Mouse (Mus musculus): ENCODE measurements at regions not wholly inside any gene's neighbourhood (a gene's known extent, or its start where the extent isn't known, plus 50 kb on each side); places are given as distances from the start of the nearest gene placed in this dataset.
"Not testable (repeated sequence)": the region's sequence is repeated elsewhere in the genome, so short reads cannot be mapped to it uniquely, and the experiment has no call there.

DNA sequence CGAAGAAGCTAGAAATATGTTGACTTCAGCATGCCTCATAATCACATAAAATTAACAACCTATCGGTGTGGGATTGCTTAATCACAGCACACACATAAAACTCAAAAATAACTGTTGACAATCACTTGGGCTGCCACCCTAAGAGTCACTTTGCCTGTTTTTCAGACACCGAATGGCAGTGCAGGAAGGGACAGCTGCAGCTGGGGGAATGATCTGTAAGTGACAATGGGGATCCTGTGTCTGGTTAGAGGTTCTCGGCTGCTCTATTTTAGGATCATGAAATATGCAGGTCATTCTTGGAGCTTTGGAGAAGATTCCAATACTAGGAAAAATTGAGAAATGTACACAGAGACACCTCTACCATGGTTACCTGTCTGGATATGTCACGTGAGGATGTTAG lies 54.4 kb upstream of the Tcf12 start:
- no peak for DNase-seq (ENCODE audit: low read depth)

GRCm38 (mm10) chr9:72166611-72167010 lies 54.9 kb upstream of the Tcf12 start:
- no peak for DNase-seq (ENCODE audit: low read depth)

DNA sequence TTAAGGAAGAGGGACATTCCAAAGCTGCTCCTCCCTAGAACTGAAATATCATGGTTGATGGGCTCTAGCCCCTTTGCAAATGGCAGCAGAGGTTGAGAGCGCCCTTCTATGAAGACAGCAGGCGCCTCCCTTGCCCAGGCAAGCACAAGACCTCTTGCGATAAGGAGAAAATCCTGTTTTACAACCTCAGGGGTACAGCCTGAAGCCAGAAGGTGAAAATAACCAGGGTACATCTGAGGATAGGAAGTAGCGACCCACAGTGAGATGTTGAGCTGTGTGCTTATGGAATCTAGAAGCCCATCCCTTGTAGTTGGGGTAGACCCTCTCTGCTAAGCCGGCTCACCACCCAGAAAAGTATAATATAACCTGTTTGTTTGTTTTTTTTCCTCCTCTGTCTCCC lies 57.6 kb upstream of the Tcf12 start:
- DNase-seq (ENCODE audit: low read depth): no peak

DNA sequence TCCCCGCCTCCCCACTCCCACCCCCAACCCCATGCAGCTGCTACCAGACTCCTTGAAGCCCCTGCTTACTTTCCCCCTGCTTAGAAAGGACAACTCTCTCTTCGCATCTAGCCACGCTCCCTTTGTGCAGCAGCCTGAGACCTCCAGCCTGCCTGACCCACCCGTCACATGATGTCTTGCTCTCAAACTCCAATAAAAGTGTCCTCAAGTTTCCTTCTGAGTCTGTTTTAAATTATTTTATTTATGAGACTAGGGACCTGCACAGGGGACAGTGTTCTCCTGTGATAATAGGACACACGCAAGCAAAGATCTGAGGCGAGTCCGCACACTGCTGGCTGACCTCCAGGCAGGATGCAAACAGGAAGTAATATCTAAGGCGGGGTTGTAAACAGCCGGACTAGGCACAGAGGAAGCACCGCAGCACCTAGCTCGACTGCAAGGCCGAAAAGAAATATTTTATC lies 58.1 kb upstream of the Tcf12 start:
- DNase-seq (ENCODE audit: low read depth): no peak

DNA sequence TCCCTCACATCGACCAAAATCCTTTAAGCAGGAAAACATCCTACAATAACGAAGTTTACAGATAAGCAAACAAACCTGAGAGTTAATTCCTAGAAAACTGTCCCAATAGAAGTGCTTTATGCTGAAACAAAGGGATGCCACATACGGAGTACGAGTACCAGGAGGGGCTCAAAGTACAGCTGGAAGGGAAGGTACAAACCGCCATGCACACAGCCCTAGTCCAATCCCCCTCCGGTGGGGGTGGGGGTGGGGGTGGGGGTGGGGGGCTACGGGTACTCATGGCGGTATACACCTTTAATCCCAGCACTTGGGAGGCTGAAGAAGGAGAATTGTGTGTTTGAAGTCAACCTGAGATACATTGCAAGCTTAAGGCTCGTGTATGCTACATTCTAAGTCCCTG lies 58.6 kb upstream of the Tcf12 start:
- no peak for DNase-seq (ENCODE audit: low read depth)

DNA sequence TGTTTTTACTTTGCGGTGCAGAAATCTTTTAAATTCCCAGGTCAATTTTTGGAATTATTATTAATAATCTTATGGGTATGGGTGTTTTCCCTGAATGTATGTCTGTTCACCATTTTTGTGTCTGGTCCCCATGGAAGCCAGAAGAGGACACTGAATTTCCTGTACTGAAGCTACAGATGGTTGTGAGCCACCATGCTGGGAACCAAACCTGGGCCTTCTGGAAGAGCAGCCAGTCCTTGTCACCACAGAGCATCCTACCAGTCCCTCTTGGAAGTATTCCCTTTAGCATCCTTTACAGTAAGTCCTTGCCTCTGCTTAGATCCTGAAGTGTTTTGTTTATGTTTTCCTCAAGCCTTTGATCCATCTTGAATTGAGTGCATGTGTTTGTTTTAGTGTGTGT lies 60.7 kb upstream of the Tcf12 start:
- no peak for DNase-seq (ENCODE audit: low read depth)

- peak; percentile 57 for DNase-seq (ENCODE audit: low read depth)
Measured at GRCm38 (mm10) chr9:72180972-72181371, 69.3 kb upstream of the Tcf12 start.

DNA sequence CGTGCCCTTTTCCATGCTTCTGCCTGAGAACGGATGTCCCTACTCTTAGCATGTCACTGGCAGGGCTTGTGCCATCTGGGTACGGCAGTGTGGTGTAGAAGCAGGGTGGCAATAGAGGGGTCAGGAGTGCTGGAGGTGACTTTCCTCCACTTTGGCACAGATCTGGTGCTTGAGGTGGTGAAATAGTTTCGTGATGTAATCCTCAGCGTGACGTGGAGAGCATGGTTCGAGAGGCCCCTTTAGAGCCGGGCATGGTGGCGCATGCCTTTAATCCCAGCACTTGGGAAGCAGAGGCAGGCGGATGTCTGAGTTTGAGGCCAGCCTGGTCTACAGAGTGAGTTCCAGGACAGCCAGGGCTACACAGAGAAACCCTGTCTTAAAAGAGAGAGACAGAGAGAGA lies 71.7 kb upstream of the Tcf12 start:
- DNase-seq (ENCODE audit: low read depth): no peak

DNA sequence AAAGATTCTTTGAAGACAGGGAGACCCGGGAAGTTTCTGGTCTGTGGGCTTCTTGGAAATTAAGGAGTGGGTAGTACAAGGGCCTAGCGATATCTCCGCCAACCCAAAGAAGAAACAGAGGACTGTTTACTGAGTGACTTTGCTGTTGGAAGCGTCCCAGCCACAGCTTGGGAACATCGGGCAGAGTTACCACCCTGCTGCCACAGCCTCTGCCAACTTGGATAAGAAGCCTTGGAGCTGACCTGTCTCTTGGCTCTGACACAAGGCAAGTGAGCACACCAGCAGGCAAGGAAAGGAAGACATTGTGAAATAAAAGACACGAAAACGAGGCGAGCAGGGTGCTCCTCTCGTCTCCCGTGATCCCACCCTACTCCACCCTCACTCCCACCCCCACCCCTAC lies 72.3 kb upstream of the Tcf12 start:
- peak; percentile 66 for DNase-seq (ENCODE audit: low read depth)

DNA sequence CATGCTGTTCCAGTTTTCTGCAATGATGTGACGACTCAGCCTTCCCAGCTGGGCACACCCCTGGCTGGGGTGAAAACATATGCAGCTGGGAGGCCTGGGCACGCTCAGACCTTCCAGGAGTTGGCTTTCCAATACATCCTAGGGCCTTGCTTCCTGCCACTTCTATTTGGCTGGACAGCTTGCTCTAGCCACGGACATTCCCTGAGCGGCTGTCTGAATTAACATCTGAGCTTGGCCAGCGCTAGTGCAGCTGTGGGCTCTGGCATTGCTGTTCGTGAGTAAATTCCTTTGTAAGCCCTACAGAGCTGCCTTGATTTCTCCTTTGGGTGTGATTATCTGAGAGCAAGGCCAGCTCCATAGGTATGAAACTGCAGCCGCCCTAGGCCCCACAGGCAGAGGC lies 78.2 kb upstream of the Tcf12 start:
- no peak for DNase-seq (ENCODE audit: low read depth)

GRCm38 (mm10) chr9:72190631-72191030 lies 79.0 kb upstream of the Tcf12 start:
- no peak for DNase-seq (ENCODE audit: low read depth)

- DNase-seq (ENCODE audit: low read depth): no peak
Measured at GRCm38 (mm10) chr9:72191091-72191490, 79.4 kb upstream of the Tcf12 start.

- no peak for DNase-seq (ENCODE audit: low read depth)
Measured at GRCm38 (mm10) chr9:72192051-72192952, 80.6 kb upstream of the Tcf12 start.

- DNase-seq (ENCODE audit: low read depth): not testable (repeated sequence)
Measured at GRCm38 (mm10) chr9:72192953-72193337, 81.3 kb upstream of the Tcf12 start.

DNA sequence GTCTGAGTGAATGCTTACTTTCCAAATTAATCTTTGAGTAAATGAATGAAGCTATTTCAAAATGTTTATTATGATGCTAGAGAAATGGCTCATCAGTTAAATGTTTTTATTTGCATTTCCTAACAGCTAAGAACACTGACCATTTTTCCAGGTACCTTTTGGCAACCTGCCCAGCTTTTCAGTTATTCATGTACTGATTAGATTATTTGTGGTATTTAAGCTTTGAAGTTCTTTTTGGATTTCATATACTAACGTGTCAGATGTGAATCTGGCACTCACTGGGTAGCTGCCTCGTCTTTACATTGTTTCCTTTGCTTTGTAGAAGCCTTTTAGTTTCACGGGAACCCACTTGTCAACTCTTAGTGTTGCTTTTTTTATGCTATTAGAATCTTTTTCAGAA lies 79.3 kb upstream of the Zfp280d start:
- no peak for DNase-seq (ENCODE audit: low read depth)

DNA sequence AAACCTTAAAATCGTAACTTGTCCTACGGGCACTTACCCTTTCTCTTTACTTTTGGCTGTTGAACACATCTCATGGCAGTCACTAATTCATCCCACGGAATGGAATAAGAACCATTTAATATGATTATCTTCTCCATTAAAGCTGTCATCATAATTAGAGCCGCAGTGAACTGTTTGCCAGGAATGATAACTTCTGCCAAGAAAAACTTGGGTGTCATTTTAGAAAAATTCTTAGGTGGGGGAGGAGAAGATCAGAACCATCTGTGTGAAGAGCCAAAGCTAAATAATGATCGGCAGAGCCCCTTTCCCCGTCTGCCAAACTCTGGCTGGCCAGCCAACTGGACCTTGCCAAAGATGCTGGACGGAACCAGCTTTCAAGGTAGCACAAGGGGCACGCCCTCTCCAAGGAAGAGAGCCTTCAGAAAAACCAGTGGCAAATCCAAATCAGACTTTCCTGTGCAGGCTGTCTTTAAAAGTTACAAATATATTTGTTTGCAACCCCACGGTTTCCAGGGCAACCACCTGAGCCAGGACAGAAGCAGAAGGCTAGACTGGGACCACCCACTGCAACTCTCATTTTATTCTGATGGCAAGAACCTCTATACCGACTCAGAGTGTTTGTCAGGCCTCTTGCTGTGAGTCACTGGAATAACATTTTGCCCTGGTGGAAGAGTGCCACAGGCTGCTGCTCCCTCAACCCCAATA lies 77.9 kb upstream of the Zfp280d start:
- no peak for DNase-seq (ENCODE audit: low read depth)

- no peak for DNase-seq (ENCODE audit: low read depth)
Measured at GRCm38 (mm10) chr9:72197331-72197732, 77.3 kb upstream of the Zfp280d start.

DNA sequence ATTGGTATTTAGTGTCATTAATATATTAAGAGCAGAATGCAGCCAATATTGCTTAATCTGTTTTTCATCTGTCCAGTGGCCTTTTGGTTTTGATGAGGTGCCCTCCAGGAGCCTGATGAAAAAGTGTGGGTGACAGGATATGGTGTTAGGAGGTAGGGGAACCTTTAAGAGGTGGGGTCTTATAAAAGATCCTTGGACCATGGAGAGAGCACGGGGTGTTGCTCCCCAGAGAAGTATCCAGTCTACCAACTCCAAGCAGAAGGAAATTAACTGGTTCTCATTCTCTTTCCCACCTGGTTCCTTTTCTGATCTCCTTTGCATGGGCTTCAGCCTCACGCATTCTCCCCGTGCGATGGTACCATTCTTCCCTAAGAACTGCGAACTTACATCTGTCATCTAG lies 75.7 kb upstream of the Zfp280d start:
- DNase-seq (ENCODE audit: low read depth): no peak

DNA sequence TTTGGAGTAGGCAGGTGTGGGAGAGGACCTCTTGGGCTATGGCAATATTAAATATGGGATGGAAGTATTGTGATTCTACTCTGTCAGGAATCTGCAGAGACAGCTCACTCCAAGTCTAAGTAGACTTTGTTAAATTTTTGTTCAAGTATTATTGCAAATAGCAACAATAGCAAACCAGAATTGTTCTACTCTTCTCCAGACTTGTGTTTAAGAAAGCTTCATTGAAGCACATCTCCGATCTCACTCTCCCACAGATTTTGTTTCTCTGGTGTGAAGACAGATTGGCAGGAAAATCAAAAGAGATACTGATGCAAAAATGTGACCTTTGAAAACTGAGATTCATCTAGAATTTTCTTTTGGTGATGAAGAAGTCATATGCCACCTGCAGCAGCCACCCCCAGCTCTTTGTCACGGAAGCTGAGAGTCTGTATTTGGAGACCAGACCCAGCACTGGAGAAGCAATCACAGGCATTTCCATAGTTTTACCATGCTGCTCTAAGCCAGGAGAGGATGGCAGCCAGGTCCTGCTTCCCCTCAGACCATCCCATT lies 70.2 kb upstream of the Zfp280d start:
- no peak for DNase-seq (ENCODE audit: low read depth)

- DNase-seq (ENCODE audit: low read depth): no peak
Measured at GRCm38 (mm10) chr9:72205815-72206214, 68.8 kb upstream of the Zfp280d start.

- DNase-seq (ENCODE audit: low read depth): no peak
Measured at GRCm38 (mm10) chr9:72206911-72207310, 67.7 kb upstream of the Zfp280d start.

DNA sequence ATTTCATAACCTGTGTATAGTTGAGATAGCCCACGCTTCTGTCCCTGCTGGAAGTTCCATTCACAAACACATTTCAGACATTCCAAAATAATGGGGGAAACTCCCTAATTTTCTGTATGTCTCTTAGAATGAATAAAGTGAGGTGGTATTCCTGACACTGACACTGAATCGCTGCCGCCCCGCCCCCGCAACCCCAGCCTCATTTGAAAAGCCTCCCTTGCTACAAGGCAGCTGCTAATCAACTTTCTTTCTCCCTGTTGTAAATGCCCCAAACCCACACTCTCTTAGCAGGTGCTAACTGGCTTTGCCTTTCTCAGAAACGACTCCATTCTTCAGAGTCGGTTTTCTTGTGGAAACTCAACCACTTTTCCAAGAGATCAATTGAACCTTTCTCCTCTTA lies 66.4 kb upstream of the Zfp280d start:
- DNase-seq (ENCODE audit: low read depth): no peak

All from gonadal fat pad, adult 2 months (tissue).